Mouse (Mus musculus): ENCODE results near the gene Setd3. TPM values are rescaled to one million over a fixed set of nuclear protein-coding genes. Genes with fewer than 3 reads are reported as not detected.

The Setd3 gene
- polyA plus RNA-seq, 1 experiment from 2014 or later = 108 TPM

DNA sequence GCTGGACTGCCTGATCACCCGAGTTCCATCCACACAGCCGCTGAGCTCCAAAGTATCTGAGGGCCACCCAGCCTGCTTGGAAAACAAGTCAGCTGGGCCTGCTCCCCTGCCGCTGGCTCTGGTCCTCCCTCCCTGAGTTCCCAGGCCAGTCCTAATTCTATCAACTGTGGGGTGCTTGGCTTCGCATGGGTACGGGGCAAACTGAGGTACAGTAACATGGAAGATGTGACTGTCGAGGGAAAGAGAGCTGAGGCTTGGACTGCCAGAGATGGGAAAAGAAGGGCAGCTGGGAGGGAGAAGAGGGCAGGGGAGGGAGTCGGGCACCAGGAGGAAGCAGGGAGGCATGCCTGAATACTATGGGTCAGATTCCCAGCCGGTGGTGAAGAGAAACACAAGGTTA is 78.9 kb downstream of the Setd3 start:
- 82% methylated on average over 8 of the region's 8 CpGs for WGBS
- no peaks in the 10 kb centered on the region for H3K36me3 ChIP-seq
- H3K27ac ChIP-seq (replicated peaks) = no peak overlapping the region
- H3K4me2 ChIP-seq (replicated peaks) = no peak overlapping the region
- no peaks in the 10 kb centered on the region for H3K9me3 ChIP-seq
- no peak overlapping the region for H3K9ac ChIP-seq (replicated peaks)
- no peak overlapping the region for H3K4me3 ChIP-seq
- ATAC-seq (replicated peaks) = no peak
- 0 out of 2 replicates have a peak, but pooled peaks cover 4% of the 10 kb centered on the region for H3K4me1 ChIP-seq
- no peaks in the 10 kb centered on the region for H3K27me3 ChIP-seq

DNA sequence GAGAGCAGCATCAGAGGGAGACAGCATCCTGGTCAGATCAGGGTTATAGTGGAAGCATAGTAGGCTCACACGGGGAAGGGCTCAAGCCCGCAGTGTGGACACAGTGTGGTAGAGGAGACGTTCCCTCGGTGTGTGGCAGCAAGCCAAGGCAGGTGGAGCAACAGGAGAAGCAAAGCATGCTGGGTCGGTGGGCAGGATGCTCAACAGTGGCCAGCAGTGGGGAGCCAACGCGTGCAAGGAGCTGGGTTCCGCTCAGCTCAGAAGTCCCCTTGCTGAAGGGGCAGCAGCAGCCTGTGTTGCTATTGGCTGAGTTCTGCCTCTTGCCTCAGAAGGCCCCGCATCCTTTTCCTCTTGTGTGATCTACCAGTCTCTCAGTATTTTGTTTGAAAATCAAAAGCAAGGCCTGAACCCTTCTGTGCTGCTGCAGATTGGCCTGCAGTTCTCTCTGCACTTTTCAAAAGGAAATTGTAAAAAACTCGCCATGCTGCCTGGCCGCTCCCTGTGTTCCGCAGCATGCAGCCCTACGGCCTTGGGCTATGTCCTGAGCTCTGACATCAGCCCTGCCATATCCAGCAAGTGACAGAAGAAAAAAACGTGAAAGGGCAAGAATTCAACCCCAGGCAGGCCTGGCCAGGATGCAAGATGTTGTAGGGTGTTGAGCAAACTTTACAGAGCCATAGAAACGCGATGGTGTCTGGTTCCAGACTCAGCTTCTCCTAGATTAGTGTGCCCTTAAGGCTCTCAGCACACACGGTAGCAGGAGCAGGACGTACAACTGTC is 80.7 kb downstream of the Setd3 start:
- no peak overlapping the region for H3K4me2 ChIP-seq (replicated peaks)
- ATAC-seq (replicated peaks) = no peak
- H3K27me3 ChIP-seq = no peaks in the 10 kb centered on the region
- H3K9me3 ChIP-seq = no peaks in the 10 kb centered on the region
- no peak overlapping the region for H3K9ac ChIP-seq (replicated peaks)
- H3K4me1 ChIP-seq = peaks cover 4% of the 10 kb centered on the region; the same call in 1 of the 2 replicates
- no peaks in the 10 kb centered on the region for H3K36me3 ChIP-seq
- no peak overlapping the region for H3K27ac ChIP-seq (replicated peaks)
- 58% methylated on average over 18 of the region's 18 CpGs for WGBS
- H3K4me3 ChIP-seq = no peak overlapping the region

GRCm38 (mm10) chr12:108097643-108098042 is 81.5 kb downstream of the Setd3 start:
- Histone ChIP-seq H3K36me3 (no peaks in the 10 kb centered on the region), H3K9me3 (no peaks in the 10 kb centered on the region), H3K27ac (replicated peaks) (no peak overlapping the region), H3K4me2 (replicated peaks) (no peak overlapping the region), H3K9ac (replicated peaks) (no peak overlapping the region), H3K27me3 (no peaks in the 10 kb centered on the region), H3K4me1 (peaks cover 4% of the 10 kb centered on the region; the same call in 1 of the 2 replicates), H3K4me3 (no peak overlapping the region)
- no peak for ATAC-seq (replicated peaks)
- WGBS = 93% methylated on average over 8 of the region's 8 CpGs

DNA sequence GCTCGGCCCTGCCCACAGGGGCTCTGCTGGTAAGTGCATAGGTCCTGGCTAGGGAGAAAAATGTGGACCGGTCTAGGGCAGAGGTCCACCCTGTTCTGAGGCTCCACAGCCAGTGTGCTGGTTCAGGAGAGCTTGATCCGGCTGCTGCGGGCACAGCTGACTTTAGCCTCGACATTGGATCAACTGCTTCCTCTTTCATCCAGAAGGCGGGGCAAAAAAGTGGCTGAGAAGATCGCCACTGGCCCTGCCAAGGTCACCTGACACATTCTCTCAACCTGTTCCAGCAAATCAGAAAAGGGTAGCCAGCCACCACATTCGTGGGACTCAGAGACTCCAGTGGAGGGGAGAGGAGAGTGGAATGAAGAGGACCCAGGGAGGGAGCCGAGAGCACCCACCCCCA is 90.9 kb downstream of the Setd3 start:
- Histone ChIP-seq H3K9ac (replicated peaks) (no peak overlapping the region), H3K27me3 (no peaks in the 10 kb centered on the region), H3K4me1 (no peaks in the 10 kb centered on the region), H3K9me3 (no peaks in the 10 kb centered on the region), H3K4me2 (replicated peaks) (no peak overlapping the region), H3K36me3 (no peaks in the 10 kb centered on the region), H3K4me3 (no peak overlapping the region), H3K27ac (replicated peaks) (no peak overlapping the region)
- ATAC-seq (replicated peaks) = no peak
- WGBS = 72% methylated on average over 9 of the region's 9 CpGs

- Histone ChIP-seq H3K27me3 (no peaks in the 10 kb centered on the region), H3K27ac (replicated peaks) (no peak overlapping the region), H3K9ac (replicated peaks) (no peak overlapping the region), H3K36me3 (no peaks in the 10 kb centered on the region), H3K4me1 (no peaks in the 10 kb centered on the region), H3K4me3 (no peak overlapping the region), H3K4me2 (replicated peaks) (no peak overlapping the region), H3K9me3 (no peaks in the 10 kb centered on the region)
- no peak for ATAC-seq (replicated peaks)
- WGBS = 89% methylated on average over 2 of the region's 2 CpGs
These were observed 91.6 kb downstream of the Setd3 start for GRCm38 (mm10) chr12:108087489-108087888.

- Histone ChIP-seq H3K4me2 (replicated peaks) (no peak overlapping the region), H3K36me3 (no peaks in the 10 kb centered on the region), H3K4me1 (peaks cover 11% of the 10 kb centered on the region), H3K9ac (replicated peaks) (no peak overlapping the region), H3K9me3 (no peaks in the 10 kb centered on the region), H3K27ac (replicated peaks) (peak overlapping the region; percentile 81), H3K4me3 (no peak overlapping the region), H3K27me3 (no peaks in the 10 kb centered on the region)
- ATAC-seq (replicated peaks) = peak; percentile 77; the same call in 1 of the 2 replicates
- WGBS = 54% methylated on average over 10 of the region's 10 CpGs
These were observed 100.9 kb downstream of the Setd3 start for GRCm38 (mm10) chr12:108078122-108078752.

DNA sequence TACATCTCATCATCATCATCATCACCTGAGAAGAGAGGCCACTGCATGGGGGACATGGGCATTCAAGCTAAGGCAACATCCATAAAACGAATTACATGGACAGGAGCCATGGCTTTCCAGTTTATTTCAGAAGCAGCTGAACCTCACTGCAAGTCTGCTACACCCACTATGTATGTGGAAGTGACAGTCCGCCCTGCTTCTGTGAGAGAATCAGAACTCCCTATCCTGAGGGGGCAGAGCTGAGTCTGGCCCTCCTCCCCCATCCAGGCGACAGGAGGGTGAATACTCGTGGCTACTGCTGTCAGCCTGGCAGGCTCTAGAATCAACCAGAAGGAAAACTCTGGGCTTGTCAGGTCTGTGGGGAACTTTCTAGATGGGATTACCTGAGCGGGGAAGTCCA is 106.2 kb downstream of the Setd3 start:
- no peak overlapping the region for H3K4me2 ChIP-seq (replicated peaks)
- no peaks in the 10 kb centered on the region for H3K9me3 ChIP-seq
- no peak overlapping the region for H3K9ac ChIP-seq (replicated peaks)
- peaks cover 10% of the 10 kb centered on the region; the same call in 1 of the 2 replicates for H3K4me1 ChIP-seq
- no peak for ATAC-seq (replicated peaks)
- H3K27ac ChIP-seq (replicated peaks) = no peak overlapping the region
- H3K27me3 ChIP-seq = no peaks in the 10 kb centered on the region
- no peaks in the 10 kb centered on the region for H3K36me3 ChIP-seq
- WGBS = 69% methylated on average over 5 of the region's 5 CpGs
- no peak overlapping the region for H3K4me3 ChIP-seq

DNA sequence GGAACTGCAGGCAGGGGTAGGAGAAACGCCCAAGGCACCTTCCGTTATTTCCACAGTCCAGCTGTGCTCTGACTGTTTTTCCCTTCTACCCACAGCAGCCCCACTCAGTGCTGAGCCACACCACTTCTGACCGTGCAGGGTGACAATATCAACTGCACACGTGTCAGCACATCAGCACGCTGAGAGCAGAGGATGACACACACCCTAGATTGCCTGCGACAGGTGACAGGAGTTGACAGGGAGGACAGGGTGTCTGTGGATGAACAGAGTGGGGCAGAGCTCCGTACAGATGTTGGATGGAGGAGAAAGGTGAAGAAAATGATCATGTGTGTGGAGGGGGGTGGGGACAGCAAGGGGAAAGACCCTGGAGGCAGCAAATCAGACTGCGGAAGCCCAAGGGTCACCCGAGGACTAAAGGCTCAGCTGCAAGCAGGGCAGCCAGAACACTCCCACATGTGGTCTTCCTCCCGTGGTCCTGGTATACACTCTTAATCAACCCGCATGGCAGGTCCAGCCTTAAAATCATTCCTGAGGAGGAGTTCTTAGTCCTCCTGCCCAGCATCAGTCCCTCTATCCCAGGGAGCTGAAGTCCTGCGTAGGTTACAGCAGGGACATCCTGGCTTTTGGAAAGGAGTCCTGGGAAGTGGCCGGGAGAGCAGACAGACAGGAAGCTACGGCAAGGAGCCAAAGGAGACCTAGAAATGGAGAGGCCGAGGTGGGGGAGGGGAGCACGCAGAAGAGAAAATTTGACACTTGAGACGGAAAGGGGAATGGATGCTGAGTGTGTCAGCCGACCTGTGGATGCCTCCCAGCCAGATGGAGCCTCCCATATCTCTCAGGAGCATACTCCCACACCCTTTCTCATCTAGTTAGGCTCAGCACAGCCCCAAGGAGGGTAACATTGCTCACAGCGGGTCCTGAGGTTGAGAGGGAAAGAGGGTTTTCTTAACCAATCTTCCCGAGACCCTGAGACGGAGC is 108.1 kb downstream of the Setd3 start:
- no peak for ATAC-seq (replicated peaks)
- Histone ChIP-seq H3K27me3 (no peaks in the 10 kb centered on the region), H3K4me2 (replicated peaks) (no peak overlapping the region), H3K27ac (replicated peaks) (no peak overlapping the region), H3K9me3 (no peaks in the 10 kb centered on the region), H3K4me3 (no peak overlapping the region), H3K4me1 (peaks cover 13% of the 10 kb centered on the region; the same call in 1 of the 2 replicates), H3K36me3 (no peaks in the 10 kb centered on the region), H3K9ac (replicated peaks) (no peak overlapping the region)
- WGBS = 78% methylated on average over 21 of the region's 21 CpGs

DNA sequence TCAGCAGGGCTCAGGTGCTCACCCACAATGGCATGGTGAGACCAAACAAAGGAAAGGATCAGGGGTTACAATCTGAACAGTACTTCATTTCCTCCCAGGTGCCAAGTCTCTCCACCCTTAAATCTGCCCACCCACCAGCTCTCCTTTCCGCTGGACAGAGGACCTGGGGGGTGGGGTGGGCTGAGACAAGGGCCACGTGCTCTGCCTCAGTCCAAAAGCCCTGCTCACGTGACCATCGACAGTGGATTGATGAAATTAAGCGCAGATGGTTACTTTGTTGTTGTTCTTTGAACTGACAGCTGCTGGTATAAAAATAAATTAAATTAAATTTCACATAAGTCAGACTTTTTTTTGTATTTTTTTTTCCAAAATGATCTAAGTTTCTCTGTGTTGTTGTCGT is 109.6 kb downstream of the Setd3 start:
- H3K36me3 ChIP-seq = no peaks in the 10 kb centered on the region
- no peak overlapping the region for H3K4me3 ChIP-seq
- no peak overlapping the region for H3K9ac ChIP-seq (replicated peaks)
- H3K27ac ChIP-seq (replicated peaks) = no peak overlapping the region
- no peak for ATAC-seq (replicated peaks)
- H3K27me3 ChIP-seq = no peaks in the 10 kb centered on the region
- peaks cover 13% of the 10 kb centered on the region; the same call in 1 of the 2 replicates for H3K4me1 ChIP-seq
- no peaks in the 10 kb centered on the region for H3K9me3 ChIP-seq
- 58% methylated on average over 6 of the region's 6 CpGs for WGBS
- no peak overlapping the region for H3K4me2 ChIP-seq (replicated peaks)

GRCm38 (mm10) chr12:108067811-108068375 is 111.2 kb downstream of the Setd3 start:
- Histone ChIP-seq H3K4me3 (no peak overlapping the region), H3K9me3 (peaks cover 3% of the 10 kb centered on the region; the same call in 1 of the 2 replicates), H3K9ac (replicated peaks) (no peak overlapping the region), H3K4me1 (peaks cover 13% of the 10 kb centered on the region; the same call in 1 of the 2 replicates), H3K27ac (replicated peaks) (peak overlapping the region; percentile 62), H3K4me2 (replicated peaks) (no peak overlapping the region), H3K27me3 (no peaks in the 10 kb centered on the region), H3K36me3 (no peaks in the 10 kb centered on the region)
- 47% methylated on average over 13 of the region's 13 CpGs for WGBS
- no peak; the same call in 1 of the 2 replicates for ATAC-seq (replicated peaks)

- Histone ChIP-seq H3K9me3 (peaks cover 3% of the 10 kb centered on the region; the same call in 1 of the 2 replicates), H3K9ac (replicated peaks) (no peak overlapping the region), H3K27ac (replicated peaks) (0 out of 2 replicates have a peak overlapping the region, but pooled peaks have one; percentile 1), H3K4me3 (no peak overlapping the region), H3K4me2 (replicated peaks) (no peak overlapping the region), H3K4me1 (peaks cover 13% of the 10 kb centered on the region; the same call in 1 of the 2 replicates), H3K36me3 (no peaks in the 10 kb centered on the region), H3K27me3 (no peaks in the 10 kb centered on the region)
- ATAC-seq (replicated peaks) = no peak
- WGBS = 84% methylated on average over 3 of the region's 3 CpGs
These were observed 111.9 kb downstream of the Setd3 start for GRCm38 (mm10) chr12:108067231-108067630.

Measured in forebrain, embryonic 15.5 days (tissue).